Mouse (Mus musculus): ENCODE measurements around the gene Tmem121b. TPM values are rescaled to one million over a fixed set of nuclear protein-coding genes. Genes with fewer than 3 reads are reported as not detected.

Gene Tmem121b
- polyA plus RNA-seq, 2 experiments, result 0.01 TPM; not detected in 1

GRCm38 (mm10) chr6:120473427-120473826 is 20.2 kb downstream of the Tmem121b start:
- H3K4me1 ChIP-seq (replicated peaks; ENCODE audit: control insufficient read depth in 2 of 2, insufficient read depth in 2 of 2, low read length in 1 of 2), result peaks cover 0 to 14% of the 10 kb centered on the region in 2 experiments; a peak in 3 of 4 replicates
- no peak for TF ChIP-seq CTCF (IDR thresholded peaks at IDR 0.05; ENCODE audit: low read depth)
- no peak for TF ChIP-seq EP300 (IDR thresholded peaks at IDR 0.05; ENCODE audit: low read depth)
- no peak overlapping the region for H3K4me2 ChIP-seq (ENCODE audit: low read depth)
- H3K9ac ChIP-seq (replicated peaks), result no peak overlapping the region
- no peaks in the 10 kb centered on the region for H3K9me3 ChIP-seq (ENCODE audit: control insufficient read depth, low read length)
- H3K4me3 ChIP-seq (ENCODE audit: insufficient read depth in 1 of 2, low read depth in 2 of 2, low read length in 2 of 2), result no peak overlapping the region
- H3K27ac ChIP-seq, result no peak overlapping the region
- WGBS (ENCODE audit: insufficient replicate concordance), result 46% methylated on average over 5 of the region's 5 CpGs
- no peaks in the 10 kb centered on the region for H3K27me3 ChIP-seq (ENCODE audit: control insufficient read depth, insufficient read depth, low read length)
- H3K36me3 ChIP-seq (replicated peaks; ENCODE audit: control insufficient read depth, insufficient read depth, low read depth), result peaks cover 8% of the 10 kb centered on the region
- ATAC-seq (ENCODE audit: insufficient read depth) (peak; percentile 40; the same call in 1 of the 2 replicates), DNase-seq (ENCODE audit: low read depth in 3 of 3, low spot score in 3 of 3) (peak in 1 of 3 experiments; percentile 44)

- Histone ChIP-seq H3K4me1 (replicated peaks; ENCODE audit: control insufficient read depth in 2 of 2, insufficient read depth in 2 of 2, low read length in 1 of 2) (peaks cover 0 to 14% of the 10 kb centered on the region in 2 experiments; a peak in 3 of 4 replicates), H3K4me3 (ENCODE audit: insufficient read depth in 1 of 2, low read depth in 2 of 2, low read length in 2 of 2) (no peak overlapping the region), H3K36me3 (replicated peaks; ENCODE audit: control insufficient read depth, insufficient read depth, low read depth) (peaks cover 2% of the 10 kb centered on the region), H3K27ac (no peak overlapping the region), H3K4me2 (ENCODE audit: low read depth) (no peak overlapping the region), H3K9me3 (ENCODE audit: control insufficient read depth, low read length) (no peaks in the 10 kb centered on the region), H3K27me3 (ENCODE audit: control insufficient read depth, insufficient read depth, low read length) (no peaks in the 10 kb centered on the region), H3K9ac (replicated peaks) (no peak overlapping the region)
- DNase-seq (ENCODE audit: low read depth in 3 of 3, low spot score in 3 of 3) (no peak), ATAC-seq (ENCODE audit: insufficient read depth) (no peak)
- 51% methylated on average over 8 of the region's 8 CpGs for WGBS (ENCODE audit: insufficient replicate concordance)
- no peak for TF ChIP-seq CTCF (IDR thresholded peaks at IDR 0.05; ENCODE audit: low read depth)
- TF ChIP-seq EP300 (IDR thresholded peaks at IDR 0.05; ENCODE audit: low read depth), result no peak
Measured at GRCm38 (mm10) chr6:120472455-120473140, 21.0 kb downstream of the Tmem121b start.

- no peak overlapping the region for H3K4me3 ChIP-seq (ENCODE audit: insufficient read depth in 1 of 2, low read depth in 2 of 2, low read length in 2 of 2)
- H3K9me3 ChIP-seq (ENCODE audit: control insufficient read depth, low read length), result no peaks in the 10 kb centered on the region
- H3K27me3 ChIP-seq (ENCODE audit: control insufficient read depth, insufficient read depth, low read length), result no peaks in the 10 kb centered on the region
- TF ChIP-seq CTCF (IDR thresholded peaks at IDR 0.05; ENCODE audit: low read depth), result no peak
- no peak for TF ChIP-seq EP300 (IDR thresholded peaks at IDR 0.05; ENCODE audit: low read depth)
- 29% methylated on average over 5 of the region's 5 CpGs for WGBS (ENCODE audit: insufficient replicate concordance)
- H3K4me1 ChIP-seq (replicated peaks; ENCODE audit: control insufficient read depth in 2 of 2, insufficient read depth in 2 of 2, low read length in 1 of 2), result peaks cover 1 to 16% of the 10 kb centered on the region in 2 experiments
- H3K27ac ChIP-seq, result no peak overlapping the region
- H3K9ac ChIP-seq (replicated peaks), result no peak overlapping the region
- ATAC-seq (ENCODE audit: insufficient read depth) (no peak), DNase-seq (ENCODE audit: low read depth in 3 of 3, low spot score in 3 of 3) (no peak)
- peaks cover 2% of the 10 kb centered on the region; the same call in 1 of the 2 replicates for H3K36me3 ChIP-seq (replicated peaks; ENCODE audit: control insufficient read depth, insufficient read depth, low read depth)
- no peak overlapping the region for H3K4me2 ChIP-seq (ENCODE audit: low read depth)
Measured at GRCm38 (mm10) chr6:120471991-120472441, 21.6 kb downstream of the Tmem121b start.

- H3K4me1 ChIP-seq (replicated peaks; ENCODE audit: control insufficient read depth in 2 of 2, insufficient read depth in 2 of 2, low read length in 1 of 2), result peaks cover 3 to 26% of the 10 kb centered on the region in 2 experiments
- WGBS (ENCODE audit: insufficient replicate concordance), result 47% methylated on average over 1 of the region's 1 CpGs
Measured at GRCm38 (mm10) chr6:120470666-120471065, 22.9 kb downstream of the Tmem121b start.

DNA sequence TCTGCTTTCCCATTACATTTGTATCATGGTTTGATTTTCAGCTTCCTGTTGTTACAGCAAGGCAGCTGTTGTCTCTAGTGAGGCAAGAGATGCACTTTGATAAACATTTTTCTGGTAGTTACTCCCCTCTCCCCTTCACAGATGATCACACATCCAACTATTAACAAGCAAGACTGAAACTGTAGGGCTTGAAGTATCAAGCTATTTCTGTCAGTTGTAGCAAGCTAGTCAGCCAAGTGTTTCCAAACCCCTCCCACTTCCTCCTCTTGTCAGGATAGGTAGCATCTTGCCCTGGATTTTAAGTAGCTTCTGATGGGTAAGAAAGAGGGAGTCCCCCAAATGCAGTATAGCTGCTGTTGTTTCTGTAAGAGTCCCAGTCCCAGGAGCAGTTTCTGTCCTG is 23.8 kb downstream of the Tmem121b start:
- Histone ChIP-seq H3K9me3 (ENCODE audit: control insufficient read depth, low read length) (no peaks in the 10 kb centered on the region), H3K4me1 (replicated peaks; ENCODE audit: control insufficient read depth in 2 of 2, insufficient read depth in 2 of 2, low read length in 1 of 2) (peaks cover 7 to 29% of the 10 kb centered on the region in 2 experiments), H3K36me3 (replicated peaks; ENCODE audit: control insufficient read depth, insufficient read depth, low read depth) (peaks cover under 1% of the 10 kb centered on the region; the same call in 1 of the 2 replicates), H3K27ac (no peak overlapping the region), H3K4me2 (ENCODE audit: low read depth) (no peak overlapping the region), H3K4me3 (ENCODE audit: insufficient read depth in 1 of 2, low read depth in 2 of 2, low read length in 2 of 2) (no peak overlapping the region), H3K27me3 (ENCODE audit: control insufficient read depth, insufficient read depth, low read length) (no peaks in the 10 kb centered on the region), H3K9ac (replicated peaks) (no peak overlapping the region)
- no peak for TF ChIP-seq EP300 (IDR thresholded peaks at IDR 0.05; ENCODE audit: low read depth)
- no peak for TF ChIP-seq CTCF (IDR thresholded peaks at IDR 0.05; ENCODE audit: low read depth)
- DNase-seq (ENCODE audit: low read depth in 3 of 3, low spot score in 3 of 3) (no peak), ATAC-seq (ENCODE audit: insufficient read depth) (no peak)

More at GRCm38 (mm10) chr6:120470666-120471065, 22.9 kb downstream of the Tmem121b start:
- H3K9me3 ChIP-seq (ENCODE audit: control insufficient read depth, low read length), result no peaks in the 10 kb centered on the region
- H3K4me3 ChIP-seq (ENCODE audit: insufficient read depth in 1 of 2, low read depth in 2 of 2, low read length in 2 of 2), result no peak overlapping the region
- no peak for TF ChIP-seq CTCF (IDR thresholded peaks at IDR 0.05; ENCODE audit: low read depth)
- TF ChIP-seq EP300 (IDR thresholded peaks at IDR 0.05; ENCODE audit: low read depth), result no peak
- DNase-seq (ENCODE audit: low read depth in 3 of 3, low spot score in 3 of 3), result no peak
- H3K27me3 ChIP-seq (ENCODE audit: control insufficient read depth, insufficient read depth, low read length), result no peaks in the 10 kb centered on the region
- peaks cover 2% of the 10 kb centered on the region; the same call in 1 of the 2 replicates for H3K36me3 ChIP-seq (replicated peaks; ENCODE audit: control insufficient read depth, insufficient read depth, low read depth)
- H3K27ac ChIP-seq, result no peak overlapping the region
- H3K9ac ChIP-seq (replicated peaks), result no peak overlapping the region
- H3K4me2 ChIP-seq (ENCODE audit: low read depth), result no peak overlapping the region
- ATAC-seq (ENCODE audit: insufficient read depth), result no peak
